Comparison of ENCODE assay signal across 9 mouse cellular contexts in the genomic region with DNA sequence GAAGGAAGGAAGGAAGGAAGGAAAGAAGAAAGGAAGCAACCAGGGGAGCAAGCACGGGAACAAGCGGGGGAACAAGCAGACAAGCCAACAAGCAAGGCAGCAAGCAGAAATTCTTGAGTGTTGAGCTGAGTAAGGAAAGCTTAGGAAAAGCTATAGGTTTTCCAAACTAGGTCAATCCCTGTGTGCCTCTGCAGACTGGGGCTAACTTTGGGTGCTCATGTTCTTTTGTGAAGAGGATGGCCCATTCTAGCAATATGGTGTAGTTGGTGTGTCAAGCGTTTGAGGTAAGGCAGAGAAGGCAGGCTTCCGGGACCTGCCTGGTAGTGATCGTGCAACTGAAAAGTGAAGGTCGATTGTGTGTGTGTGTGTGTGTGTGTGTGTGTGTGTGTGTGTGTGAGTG. TPM values are rescaled to one million over a fixed set of nuclear protein-coding genes. Genes with fewer than 3 reads are reported as not detected.
DNase-seq lines count a peak whose midpoint lies in the region; ATAC-seq lines count a peak whose summit lies in the region.
"Had no signal": no experiment of that assay in that cellular context is flagged by ENCODE, and none has a peak within 500 bp of the region (broad histone marks: within the 10 kb centered on the region; RNA-seq: fewer than 3 reads in every experiment).

No protein-coding gene starts in this region.

- no peak overlapping the region for H3K27ac ChIP-seq in forebrain, embryonic 13.5 days

- H3K4me3 ChIP-seq in forebrain, embryonic 13.5 days, result no peak overlapping the region

- peak; percentile 16 to 23 for DNase-seq in frontal cortex, adult 2 months (ENCODE audit: extremely low spot score in 1 of 2, low spot score in 1 of 2)
- peak; percentile 0 for DNase-seq in lung, postnatal 14 days
- no peak for DNase-seq in lung, postnatal 36 days
- DNase-seq in adrenal gland, postnatal 10 days, result peak; percentile 16
- peak; percentile 1 to 13 for DNase-seq in heart, postnatal 10 days
- DNase-seq in right cerebral cortex, postnatal 25 days, result peak; percentile 8

- no peak overlapping the region for H3K4me2 ChIP-seq in forebrain, embryonic 13.5 days

- no peaks in the 10 kb centered on the region for H3K36me3 ChIP-seq in forebrain, embryonic 13.5 days (ENCODE audit: poor library complexity, severe bottlenecking)
- H3K36me3 ChIP-seq: midbrain, embryonic 12.5 days had no signal

- no peaks in the 10 kb centered on the region for H3K27me3 ChIP-seq in forebrain, embryonic 13.5 days

- no peaks in the 10 kb centered on the region for H3K4me1 ChIP-seq in forebrain, embryonic 13.5 days
- H3K4me1 ChIP-seq: midbrain, embryonic 12.5 days had no signal

- H3K9me3 ChIP-seq in forebrain, embryonic 13.5 days (replicated peaks), result no peaks in the 10 kb centered on the region
- H3K9me3 ChIP-seq: midbrain, embryonic 12.5 days had no signal

- no peak overlapping the region for H3K9ac ChIP-seq in forebrain, embryonic 13.5 days
- H3K9ac ChIP-seq: midbrain, embryonic 12.5 days had no signal

- intact Hi-C loops in heart, postnatal 10 days (cut with DNase I), result no loop called here

- 93% methylated on average over 6 of the region's 6 CpGs for WGBS in forebrain, embryonic 13.5 days

- no peak for ATAC-seq in frontal cortex, adult (ENCODE audit: low TSS enrichment)
- ATAC-seq in forebrain, embryonic 13.5 days, result no peak

RNA-seq across cellular contexts. Expression of a gene that starts 54.8 kb away (rescaled TPM):
- polyA plus RNA-seq in frontal cortex, adult 2 months (2012; rRNA removed), result 21.1 and 24.6 TPM in 2 replicates
- total RNA-seq in adrenal gland, postnatal 10 days (2021), result 10 to 100 TPM; 32.9 to 48.1 TPM
- total RNA-seq in heart, postnatal 10 days (2021), result 10 to 100 TPM; 35.7 to 41.9 TPM
- polyA plus RNA-seq in forebrain, embryonic 13.5 days (2015; fragmentation: Nextera tagmentation; extraction: Ambion mirVana), result 221 and 241 TPM in 2 replicates
